Mouse (Mus musculus) lung, embryonic 16.5 days (tissue): ENCODE data around the gene Hectd3. TPM values are rescaled to one million over a fixed set of nuclear protein-coding genes. Genes with fewer than 3 reads are reported as not detected.

Source experiments
- ATAC-seq: fragments of 200-750 bp; cut with Nextera tagmentation; 2 replicates; pipeline ENCODE4 v1.8.0; 2017; ENCODE audit warnings: low read depth, mild to moderate bottlenecking, moderate library complexity
- H3K27ac ChIP-seq: fragments of 300-500 bp; sonication (generic); 2 replicates; pipeline ENCODE4 v1.5.1; 2014; ENCODE audit warnings: mild to moderate bottlenecking, control low read depth, low read length
- H3K27me3 ChIP-seq: fragments of 300-500 bp; sonication (generic); 2 replicates; pipeline ENCODE4 v1.6.1; 2014; ENCODE audit warnings: low read depth, low read length, mixed read lengths; ENCODE audit not compliant: control insufficient read depth, insufficient read depth
- H3K36me3 ChIP-seq: fragments of 300-500 bp; sonication (generic); 2 replicates; pipeline ENCODE4 v1.6.1; 2014; ENCODE audit warnings: low read length; ENCODE audit not compliant: control insufficient read depth, insufficient read depth
- H3K4me1 ChIP-seq: fragments of 300-500 bp; sonication (generic); replicated peaks from 2 replicates; pipeline ENCODE4 v1.6.1; 2014; ENCODE audit warnings: low read length, mixed read lengths; ENCODE audit not compliant: control insufficient read depth, insufficient read depth
- H3K4me2 ChIP-seq: fragments of 300-500 bp; sonication (generic); 2 replicates; pipeline ENCODE4 v1.6.1; 2014; ENCODE audit warnings: low read depth, low read length, control low read depth
- H3K4me3 ChIP-seq: fragments of 300-500 bp; sonication (generic); 2 replicates; pipeline ENCODE4 v1.5.1; 2014; ENCODE audit warnings: mild to moderate bottlenecking, low read length, control low read depth
- H3K9ac ChIP-seq: fragments of 300-500 bp; sonication (generic); 2 replicates; pipeline ENCODE4 v1.6.1; 2014; ENCODE audit warnings: low read length, control low read depth
- H3K9me3 ChIP-seq: fragments of 300-500 bp; sonication (generic); 2 replicates; pipeline ENCODE4 v1.6.1; 2016; ENCODE audit warnings: low read length; ENCODE audit not compliant: control insufficient read depth
- WGBS: fragments of 180-500 bp; shearing (Covaris S2); extraction: QIAGEN DNeasy Blood & Tissue Kit; methylation state at CpG from one replicate; pipeline ENCODE4 v1.1.7; 2014; 5-methylcytosine and 5-hydroxymethylcytosine counted together
- polyA plus RNA-seq: library from polyadenylated mRNA; unstranded; fragments of >200 nt; fragmentation: Nextera tagmentation; extraction: Ambion mirVana; gene quantifications from 2 replicates; pipeline ENCODE4 v1.2.1, GENCODE M21; 2015

The Hectd3 gene
- polyA plus RNA-seq, 1 experiment from 2014 or later = 8.0 TPM

GRCm38 (mm10) chr4:117010231-117010630 is 15.1 kb downstream of the Hectd3 start:
- 67% methylated on average over 5 of the region's 5 CpGs for WGBS

GRCm38 (mm10) chr4:117013596-117013995 is 18.5 kb downstream of the Hectd3 start:
- Histone ChIP-seq H3K27ac (no peak overlapping the region), H3K9me3 (no peaks in the 10 kb centered on the region)

More at GRCm38 (mm10) chr4:117010231-117010630, 15.1 kb downstream of the Hectd3 start:
- no peak for ATAC-seq
- H3K36me3 ChIP-seq = no peaks in the 10 kb centered on the region
- H3K4me3 ChIP-seq = no peak overlapping the region
- no peaks in the 10 kb centered on the region for H3K9me3 ChIP-seq
- H3K27me3 ChIP-seq = no peaks in the 10 kb centered on the region
- H3K4me1 ChIP-seq = no peaks in the 10 kb centered on the region
- H3K27ac ChIP-seq = no peak overlapping the region
- H3K4me2 ChIP-seq = no peak overlapping the region
- H3K9ac ChIP-seq = no peak overlapping the region

GRCm38 (mm10) chr4:117014901-117015415 is 19.8 kb downstream of the Hectd3 start:
- H3K27ac ChIP-seq = no peak overlapping the region
- H3K4me1 ChIP-seq = no peaks in the 10 kb centered on the region
- H3K4me2 ChIP-seq = no peak overlapping the region
- no peaks in the 10 kb centered on the region for H3K9me3 ChIP-seq
- ATAC-seq = no peak
- H3K27me3 ChIP-seq = no peaks in the 10 kb centered on the region
- H3K4me3 ChIP-seq = no peak overlapping the region
- H3K9ac ChIP-seq = no peak overlapping the region
- H3K36me3 ChIP-seq = no peaks in the 10 kb centered on the region
- WGBS = 44% methylated on average over 4 of the region's 4 CpGs

More at GRCm38 (mm10) chr4:117013596-117013995, 18.5 kb downstream of the Hectd3 start:
- Histone ChIP-seq H3K36me3 (no peaks in the 10 kb centered on the region), H3K27me3 (no peaks in the 10 kb centered on the region), H3K4me1 (no peaks in the 10 kb centered on the region), H3K9ac (no peak overlapping the region), H3K4me3 (no peak overlapping the region), H3K4me2 (no peak overlapping the region)
- 82% methylated on average over 6 of the region's 6 CpGs for WGBS
- no peak for ATAC-seq

- Histone ChIP-seq H3K36me3 (peaks cover 3% of the 10 kb centered on the region; the same call in 1 of the 2 replicates), H3K9me3 (no peaks in the 10 kb centered on the region), H3K27me3 (no peaks in the 10 kb centered on the region), H3K4me3 (no peak overlapping the region), H3K4me2 (no peak overlapping the region), H3K9ac (no peak overlapping the region), H3K4me1 (peaks cover 6% of the 10 kb centered on the region), H3K27ac (no peak overlapping the region)
- WGBS = 78% methylated on average over 2 of the region's 2 CpGs
- no peak for ATAC-seq
Measured at GRCm38 (mm10) chr4:117017738-117018137, 22.6 kb downstream of the Hectd3 start.

- Histone ChIP-seq H3K9me3 (no peaks in the 10 kb centered on the region), H3K27ac (no peak overlapping the region), H3K27me3 (no peaks in the 10 kb centered on the region), H3K4me3 (no peak overlapping the region), H3K36me3 (peaks cover 6% of the 10 kb centered on the region; the same call in 1 of the 2 replicates), H3K9ac (no peak overlapping the region), H3K4me1 (peaks cover 6% of the 10 kb centered on the region), H3K4me2 (no peak overlapping the region)
- ATAC-seq = no peak
- 83% methylated on average over 7 of the region's 7 CpGs for WGBS
Measured at GRCm38 (mm10) chr4:117018327-117018726, 23.2 kb downstream of the Hectd3 start.

- peak within 1 kb of the TSS; percentile 61 for H3K4me2 ChIP-seq
- no peak within 1 kb of the TSS for H3K27ac ChIP-seq
- peaks cover 9% of the 10 kb centered on the region; the same call in 1 of the 2 replicates for H3K36me3 ChIP-seq
- peaks cover 6% of the 10 kb centered on the region for H3K4me1 ChIP-seq
- ATAC-seq = peak; percentile 98
- H3K4me3 ChIP-seq = peak within 1 kb of the TSS; percentile 79
- no peaks in the 10 kb centered on the region for H3K27me3 ChIP-seq
- H3K9ac ChIP-seq = peak within 1 kb of the TSS; percentile 84
- under 1% methylated on average over 61 of the region's 61 CpGs for WGBS
- H3K9me3 ChIP-seq = no peaks in the 10 kb centered on the region
Measured at GRCm38 (mm10) chr4:117019206-117020134, 24.4 kb downstream of the Hectd3 start, which contains the start of gene Eif2b3. TSS of gene Eif2b3 (plus strand) at chr4:117019402.

- Histone ChIP-seq H3K4me1 (peaks cover 6% of the 10 kb centered on the region), H3K36me3 (peaks cover 9% of the 10 kb centered on the region; the same call in 1 of the 2 replicates), H3K9ac (no peak overlapping the region), H3K4me3 (no peak overlapping the region), H3K27me3 (no peaks in the 10 kb centered on the region), H3K27ac (no peak overlapping the region), H3K4me2 (no peak overlapping the region), H3K9me3 (no peaks in the 10 kb centered on the region)
- WGBS = 95% methylated on average over 4 of the region's 4 CpGs
- no peak for ATAC-seq
Measured at GRCm38 (mm10) chr4:117023469-117023868, 28.4 kb downstream of the Hectd3 start.

- no peak overlapping the region for H3K4me2 ChIP-seq
- H3K27me3 ChIP-seq = no peaks in the 10 kb centered on the region
- no peak overlapping the region for H3K27ac ChIP-seq
- 95% methylated on average over 1 of the region's 1 CpGs for WGBS
- no peaks in the 10 kb centered on the region; the same call in 1 of the 2 replicates for H3K36me3 ChIP-seq
- H3K4me1 ChIP-seq = no peaks in the 10 kb centered on the region
- H3K4me3 ChIP-seq = no peak overlapping the region
- ATAC-seq = no peak
- H3K9me3 ChIP-seq = no peaks in the 10 kb centered on the region
- no peak overlapping the region for H3K9ac ChIP-seq
Measured at GRCm38 (mm10) chr4:117031105-117031504, 36.0 kb downstream of the Hectd3 start.
